Mouse (Mus musculus): ENCODE results near the gene Twnk. TPM values are rescaled to one million over a fixed set of nuclear protein-coding genes. Genes with fewer than 3 reads are reported as not detected.
A peak's percentile ranks its signal among the peaks of the same experiment; 100 is the strongest.

The Twnk gene
- total RNA-seq, 2 experiments from 2014 or later = 12.9 to 14.8 TPM

GRCm38 (mm10) chr19:45005957-45006712 is 672 bp downstream of the Twnk start, which contains the start of gene Mrpl43:
Mrpl43 (minus strand) TSS chr19:45006442.
- no peak for TF ChIP-seq CTCF (IDR thresholded peaks at IDR 0.05)
- intact Hi-C loops (cut with DNase I) = no loop called here
- H3K27ac ChIP-seq = peak within 1 kb of the TSS; percentile 85
- peak within 1 kb of the TSS; percentile 98 for H3K4me3 ChIP-seq
- peak; percentile 95 to 97 for DNase-seq (ENCODE audit: extremely low spot score in 1 of 2, low spot score in 2 of 2)

- no peak for TF ChIP-seq CTCF (IDR thresholded peaks at IDR 0.05)
- Histone ChIP-seq H3K4me3 (peak overlapping the region; percentile 98), H3K27ac (peak overlapping the region; percentile 85)
- intact Hi-C loops (cut with DNase I) = no loop called here
- DNase-seq (ENCODE audit: extremely low spot score in 1 of 2, low spot score in 2 of 2) = no peak
Measured at GRCm38 (mm10) chr19:45007021-45007420, 1.6 kb downstream of the Twnk start.

- intact Hi-C loops (cut with DNase I) = no loop called here
- Histone ChIP-seq H3K4me3 (no peak overlapping the region; the same call in 1 of the 2 replicates), H3K27ac (no peak overlapping the region)
- no peak for DNase-seq (ENCODE audit: extremely low spot score in 1 of 2, low spot score in 2 of 2)
- TF ChIP-seq CTCF (IDR thresholded peaks at IDR 0.05) = no peak
Measured at GRCm38 (mm10) chr19:45007425-45008191, 2.1 kb downstream of the Twnk start.

- TF ChIP-seq CTCF (IDR thresholded peaks at IDR 0.05) = no peak
- no peak for DNase-seq (ENCODE audit: extremely low spot score in 1 of 2, low spot score in 2 of 2)
- H3K27ac ChIP-seq = no peak overlapping the region
- intact Hi-C loops (cut with DNase I) = no loop called here
- no peak overlapping the region for H3K4me3 ChIP-seq
Measured at GRCm38 (mm10) chr19:45010646-45011045, 5.2 kb downstream of the Twnk start.

GRCm38 (mm10) chr19:45012219-45012618 is 6.8 kb downstream of the Twnk start:
- no peak overlapping the region for H3K4me3 ChIP-seq
- DNase-seq (ENCODE audit: extremely low spot score in 1 of 2, low spot score in 2 of 2) = no peak
- no peak overlapping the region for H3K27ac ChIP-seq
- intact Hi-C loops (cut with DNase I) = loop anchor here (1.0 kb wide), 1 partner anchor 19 kb away; no protein-coding TSS in a partner anchor
- no peak for TF ChIP-seq CTCF (IDR thresholded peaks at IDR 0.05)

- Histone ChIP-seq H3K27ac (no peak overlapping the region), H3K4me3 (no peak overlapping the region)
- peak; percentile 67 for TF ChIP-seq CTCF (IDR thresholded peaks at IDR 0.05)
- intact Hi-C loops (cut with DNase I) = loop anchor here (1.0 kb wide), 1 partner anchor 19 kb away; no protein-coding TSS in a partner anchor
- DNase-seq (ENCODE audit: extremely low spot score in 1 of 2, low spot score in 2 of 2) = no peak
Measured at GRCm38 (mm10) chr19:45012636-45013035, 7.2 kb downstream of the Twnk start.

GRCm38 (mm10) chr19:45013581-45014225 is 8.2 kb downstream of the Twnk start:
- DNase-seq (ENCODE audit: extremely low spot score in 1 of 2, low spot score in 2 of 2) = no peak
- Histone ChIP-seq H3K27ac (no peak overlapping the region; the same call in 1 of the 2 replicates), H3K4me3 (no peak overlapping the region)
- intact Hi-C loops (cut with DNase I) = no loop called here
- no peak for TF ChIP-seq CTCF (IDR thresholded peaks at IDR 0.05)

- TF ChIP-seq CTCF (IDR thresholded peaks at IDR 0.05) = no peak
- peak within 1 kb of the TSS; percentile 56 for H3K4me3 ChIP-seq
- peak within 1 kb of the TSS; percentile 80 for H3K27ac ChIP-seq
- intact Hi-C loops (cut with DNase I) = no loop called here
- no peak for DNase-seq (ENCODE audit: extremely low spot score in 1 of 2, low spot score in 2 of 2)
Measured at GRCm38 (mm10) chr19:45014335-45014971, 9.0 kb downstream of the Twnk start, which contains the start of gene Lzts2. Lzts2 (plus strand) TSS chr19:45014414.

GRCm38 (mm10) chr19:45014981-45015402 is 9.5 kb downstream of the Twnk start:
- intact Hi-C loops (cut with DNase I) = no loop called here
- TF ChIP-seq CTCF (IDR thresholded peaks at IDR 0.05) = no peak
- peak overlapping the region; percentile 80 for H3K27ac ChIP-seq
- no peak for DNase-seq (ENCODE audit: extremely low spot score in 1 of 2, low spot score in 2 of 2)
- H3K4me3 ChIP-seq = peak overlapping the region; percentile 56

- intact Hi-C loops (cut with DNase I) = loop anchor here (1.0 to 2.0 kb wide), 2 partner anchors 16 to 27 kb away; partner anchors contain the start of gene Sema4g
- DNase-seq (ENCODE audit: extremely low spot score in 1 of 2, low spot score in 2 of 2) = peak in 1 of 2 experiments; percentile 52
- Histone ChIP-seq H3K27ac (peak overlapping the region; percentile 97), H3K4me3 (peak overlapping the region; percentile 56)
- no peak for TF ChIP-seq CTCF (IDR thresholded peaks at IDR 0.05)
Measured at GRCm38 (mm10) chr19:45015518-45016281, 10.2 kb downstream of the Twnk start.

Measured in left cerebral cortex, adult 2 months (tissue).